Mouse (Mus musculus) kidney, embryonic 16.5 days (tissue): ENCODE measurements around the gene Pex5. TPM values are rescaled to one million over a fixed set of nuclear protein-coding genes. Genes with fewer than 3 reads are reported as not detected.

ENCODE experiments used
- ATAC-seq: fragments of 200-750 bp; cut with Nextera tagmentation; 2 replicates; pipeline ENCODE4 v1.8.0; 2017; ENCODE audit warnings: moderate TSS enrichment; ENCODE audit not compliant: low FRiP score, low TSS enrichment
- H3K27ac ChIP-seq: fragments of 300-500 bp; sonication (generic); 2 replicates; pipeline ENCODE4 v1.5.1; 2014; ENCODE audit warnings: low read length
- H3K27me3 ChIP-seq: fragments of 300-500 bp; sonication (generic); 2 replicates; pipeline ENCODE4 v1.6.1; 2014; ENCODE audit warnings: low read length, control low read depth, mixed read lengths; ENCODE audit not compliant: insufficient read depth
- H3K36me3 ChIP-seq: fragments of 300-500 bp; sonication (generic); 2 replicates; pipeline ENCODE4 v1.6.1; 2014; ENCODE audit warnings: low read length, control low read depth, mixed read lengths; ENCODE audit not compliant: insufficient read depth
- H3K4me1 ChIP-seq: fragments of 300-500 bp; sonication (generic); 2 replicates; pipeline ENCODE4 v1.6.1; 2014; ENCODE audit warnings: low read length, control low read depth, mixed read lengths; ENCODE audit not compliant: insufficient read depth
- H3K4me2 ChIP-seq: fragments of 300-500 bp; sonication (generic); replicated peaks from 2 replicates; pipeline ENCODE4 v1.6.1; 2014; ENCODE audit warnings: low read depth, low read length
- H3K4me3 ChIP-seq: fragments of 300-500 bp; sonication (generic); 2 replicates; pipeline ENCODE4 v1.5.1; 2014; ENCODE audit warnings: mild to moderate bottlenecking, low read length
- H3K9ac ChIP-seq: fragments of 300-500 bp; sonication (generic); replicated peaks from 2 replicates; pipeline ENCODE4 v1.6.1; 2014; ENCODE audit warnings: low read length
- H3K9me3 ChIP-seq: fragments of 300-500 bp; sonication (generic); 2 replicates; pipeline ENCODE4 v1.6.1; 2016; ENCODE audit warnings: low read length, control low read depth
- WGBS: fragments of 180-500 bp; shearing (Covaris S2); extraction: QIAGEN DNeasy Blood & Tissue Kit; methylation state at CpG from one replicate; pipeline ENCODE4 v1.1.7; 2014; 5-methylcytosine and 5-hydroxymethylcytosine counted together
- polyA plus RNA-seq: library from polyadenylated mRNA; unstranded; fragments of >200 nt; fragmentation: Nextera tagmentation; extraction: Ambion mirVana; gene quantifications from 2 replicates; pipeline ENCODE4 v1.2.1, GENCODE M21; 2015

Gene Pex5
- 50.1 and 56.1 TPM in 2 replicates for polyA plus RNA-seq

DNA sequence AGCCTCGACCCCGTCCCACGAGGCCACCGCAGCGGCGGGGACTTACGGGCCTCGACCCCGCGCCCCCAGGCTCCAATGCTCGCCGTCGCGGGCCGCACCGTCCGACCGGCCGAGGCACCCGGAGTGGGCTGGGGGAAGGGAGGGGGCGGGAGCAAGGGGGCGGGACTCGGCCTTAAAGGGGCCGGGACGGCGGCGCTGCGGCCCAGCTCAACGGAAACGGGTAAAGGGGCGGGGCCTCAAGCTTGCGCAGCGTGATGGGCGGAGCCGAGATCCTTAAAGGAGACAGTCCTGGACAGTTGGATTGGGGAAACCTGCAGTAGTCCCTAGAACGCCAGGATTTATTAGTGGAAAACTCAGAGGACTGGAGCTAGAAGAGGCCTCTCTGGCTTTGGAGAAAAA lies at the start of gene Pex5:
Pex5 (minus strand) TSS at position 141 of the 399 bp plus-strand sequence.
- Histone ChIP-seq H3K4me2 (peak within 1 kb of the TSS; percentile 85), H3K9me3 (no peaks in the 10 kb centered on the region), H3K4me1 (peaks cover 9% of the 10 kb centered on the region; the same call in 1 of the 2 replicates), H3K9ac (peak within 1 kb of the TSS; percentile 84), H3K36me3 (0 out of 2 replicates have a peak, but pooled peaks cover 3% of the 10 kb centered on the region), H3K27ac (peak within 1 kb of the TSS; percentile 89), H3K4me3 (peak within 1 kb of the TSS; percentile 78), H3K27me3 (no peaks in the 10 kb centered on the region)
- WGBS: 0% methylated on average over 26 of the region's 36 CpGs
- ATAC-seq: peak; percentile 95

DNA sequence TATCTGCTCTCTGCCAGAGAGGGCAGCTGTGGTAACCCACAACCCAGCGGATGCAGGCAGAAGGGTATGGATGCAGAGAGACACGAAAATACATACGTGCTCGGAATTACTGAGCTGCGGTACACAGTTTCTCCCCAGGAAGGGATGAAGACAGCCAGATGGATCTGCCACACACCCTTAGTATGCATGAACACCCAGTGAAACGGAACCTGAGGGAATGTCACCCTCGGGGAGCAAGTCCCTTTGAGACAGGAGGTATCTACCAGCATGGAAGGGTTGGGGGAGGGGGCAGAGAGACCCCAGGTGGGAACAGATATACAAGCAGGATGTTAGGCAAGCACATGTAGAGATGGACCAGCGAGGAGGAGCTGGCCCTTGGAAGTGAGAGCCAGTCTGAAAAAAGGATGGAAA lies 49.0 kb upstream of the Pex5 start:
- no peak for ATAC-seq

DNA sequence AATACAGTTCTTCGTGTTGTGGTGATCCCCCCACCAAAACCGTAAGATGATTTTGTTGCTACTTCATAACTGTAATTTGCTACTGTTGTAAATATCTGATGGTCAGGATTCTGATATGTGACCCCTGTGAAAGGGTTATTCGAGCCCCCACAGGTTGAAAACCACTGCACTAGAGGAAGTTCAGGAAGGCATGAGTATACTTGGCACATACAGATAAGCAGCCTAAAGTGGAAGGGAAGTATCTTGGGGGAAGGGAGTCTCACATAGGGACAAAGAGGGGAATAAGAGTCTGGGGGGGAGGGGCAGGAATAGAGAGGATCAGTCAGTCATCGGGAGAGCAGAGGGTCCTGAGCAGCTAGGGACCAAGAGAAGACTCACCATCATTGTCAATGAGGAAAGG lies 44.5 kb upstream of the Pex5 start:
- 0 out of 2 replicates have a peak, but pooled peaks cover 4% of the 10 kb centered on the region for H3K4me1 ChIP-seq
- no peak overlapping the region for H3K9ac ChIP-seq
- 91% methylated on average over 4 of the region's 4 CpGs for WGBS
- no peak overlapping the region for H3K4me2 ChIP-seq
- no peak overlapping the region for H3K4me3 ChIP-seq
- H3K36me3 ChIP-seq: no peaks in the 10 kb centered on the region
- no peaks in the 10 kb centered on the region for H3K27me3 ChIP-seq
- H3K9me3 ChIP-seq: no peaks in the 10 kb centered on the region
- H3K27ac ChIP-seq: no peak overlapping the region
- no peak for ATAC-seq

More for the DNA sequence above, 49.0 kb upstream of the Pex5 start:
- Histone ChIP-seq H3K27ac (no peak overlapping the region), H3K4me1 (peaks cover 13% of the 10 kb centered on the region), H3K9ac (no peak overlapping the region), H3K9me3 (no peaks in the 10 kb centered on the region), H3K27me3 (no peaks in the 10 kb centered on the region), H3K36me3 (no peaks in the 10 kb centered on the region), H3K4me2 (peak overlapping the region; percentile 79), H3K4me3 (peak overlapping the region; percentile 52)
- WGBS: 28% methylated on average over 8 of the region's 8 CpGs

DNA sequence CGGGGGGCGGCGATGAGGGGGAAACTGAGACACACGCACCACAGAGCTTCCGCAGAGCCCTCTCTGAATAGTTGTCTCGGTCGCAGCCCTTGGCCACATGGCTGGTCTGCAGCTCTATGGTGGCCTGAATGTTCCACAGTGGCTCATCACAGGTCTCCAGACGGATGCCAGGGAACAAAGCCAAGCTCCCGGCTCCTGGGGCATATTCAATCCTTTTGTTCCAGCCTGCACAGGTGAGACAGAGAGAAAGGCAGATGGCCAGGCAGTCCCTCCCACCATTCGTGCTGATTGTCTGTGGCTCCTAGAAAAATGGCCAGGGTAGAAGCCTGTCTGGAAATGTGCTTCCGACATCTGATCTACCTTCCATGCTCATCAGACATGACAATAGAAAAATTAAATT lies 43.6 kb upstream of the Pex5 start:
- 86% methylated on average over 11 of the region's 11 CpGs for WGBS
- Histone ChIP-seq H3K27ac (no peak overlapping the region), H3K4me1 (no peaks in the 10 kb centered on the region), H3K9me3 (no peaks in the 10 kb centered on the region), H3K9ac (no peak overlapping the region), H3K4me3 (no peak overlapping the region), H3K36me3 (no peaks in the 10 kb centered on the region), H3K4me2 (no peak overlapping the region), H3K27me3 (no peaks in the 10 kb centered on the region)
- no peak for ATAC-seq

DNA sequence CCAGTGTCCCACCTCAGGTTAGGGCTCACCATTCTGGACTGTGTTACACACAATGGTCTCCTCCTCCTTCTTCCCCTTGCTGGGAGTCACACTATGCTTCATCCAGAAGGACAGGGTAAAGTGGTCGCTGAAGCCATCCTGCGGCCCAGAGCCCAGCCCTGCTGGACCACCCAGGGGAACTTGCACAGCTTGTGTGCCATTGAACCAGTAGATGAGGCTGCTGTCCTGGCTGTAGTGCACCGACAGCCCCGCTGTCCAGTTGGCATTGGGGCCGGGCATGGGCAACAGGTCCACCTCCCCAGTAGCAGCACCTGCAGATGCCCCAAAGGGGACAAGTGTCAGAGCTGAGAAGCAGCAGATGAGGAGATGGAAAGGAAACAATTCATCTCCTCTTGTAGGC lies 43.0 kb upstream of the Pex5 start:
- Histone ChIP-seq H3K9me3 (no peaks in the 10 kb centered on the region), H3K36me3 (no peaks in the 10 kb centered on the region), H3K4me2 (no peak overlapping the region), H3K9ac (no peak overlapping the region), H3K4me1 (no peaks in the 10 kb centered on the region), H3K27ac (no peak overlapping the region), H3K27me3 (no peaks in the 10 kb centered on the region), H3K4me3 (no peak overlapping the region)
- ATAC-seq: no peak
- WGBS: 87% methylated on average over 5 of the region's 5 CpGs

DNA sequence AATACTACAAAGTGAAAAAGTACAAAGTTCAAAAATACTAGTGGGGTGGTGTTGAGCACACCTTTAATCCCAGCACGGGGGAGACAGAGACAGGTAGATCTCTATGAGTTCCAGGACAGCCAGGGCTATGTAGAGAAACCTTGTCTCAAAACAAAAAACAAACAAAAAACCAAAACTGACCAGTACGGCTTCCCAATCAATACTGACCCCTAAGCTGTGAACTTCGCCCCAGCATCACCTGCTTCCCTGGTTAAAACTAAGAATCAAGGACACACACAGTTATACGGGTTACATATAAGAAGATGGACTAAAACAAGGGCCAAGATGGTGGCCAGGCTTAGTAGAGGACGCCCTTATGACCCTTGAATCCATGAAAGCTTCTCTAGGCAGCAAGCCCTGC lies 41.4 kb upstream of the Pex5 start:
- no peak for ATAC-seq

DNA sequence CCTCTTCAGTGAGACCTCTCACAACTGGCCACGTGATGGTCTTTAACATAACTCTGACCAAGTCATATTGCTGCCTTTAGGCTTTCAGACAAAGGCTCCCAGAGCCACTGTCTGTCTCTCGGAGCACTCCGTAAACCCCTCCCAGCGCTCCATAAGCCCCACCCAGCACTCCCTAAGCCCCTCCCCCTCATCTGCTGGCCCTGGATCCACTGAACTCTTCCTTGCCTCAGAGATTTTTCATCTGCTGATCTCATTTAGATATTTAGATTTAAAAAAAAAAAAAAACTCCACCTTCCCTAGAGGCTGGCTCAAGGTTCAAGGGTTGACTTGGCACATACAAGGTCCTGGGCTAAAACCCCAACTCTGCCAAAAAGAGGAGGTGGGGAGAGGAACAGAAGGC lies 38.9 kb upstream of the Pex5 start:
- no peaks in the 10 kb centered on the region for H3K9me3 ChIP-seq
- H3K9ac ChIP-seq: no peak overlapping the region
- H3K27me3 ChIP-seq: no peaks in the 10 kb centered on the region
- WGBS: 57% methylated on average over 4 of the region's 4 CpGs
- H3K27ac ChIP-seq: no peak overlapping the region
- H3K36me3 ChIP-seq: no peaks in the 10 kb centered on the region
- H3K4me1 ChIP-seq: no peaks in the 10 kb centered on the region
- no peak for ATAC-seq
- no peak overlapping the region for H3K4me2 ChIP-seq
- no peak overlapping the region for H3K4me3 ChIP-seq

More for the DNA sequence above, 41.4 kb upstream of the Pex5 start:
- H3K9ac ChIP-seq: no peak overlapping the region
- H3K36me3 ChIP-seq: no peaks in the 10 kb centered on the region
- no peak overlapping the region for H3K4me2 ChIP-seq
- no peak overlapping the region for H3K27ac ChIP-seq
- H3K4me3 ChIP-seq: no peak overlapping the region
- no peaks in the 10 kb centered on the region for H3K9me3 ChIP-seq
- H3K27me3 ChIP-seq: no peaks in the 10 kb centered on the region
- 87% methylated on average over 5 of the region's 5 CpGs for WGBS
- H3K4me1 ChIP-seq: no peaks in the 10 kb centered on the region

DNA sequence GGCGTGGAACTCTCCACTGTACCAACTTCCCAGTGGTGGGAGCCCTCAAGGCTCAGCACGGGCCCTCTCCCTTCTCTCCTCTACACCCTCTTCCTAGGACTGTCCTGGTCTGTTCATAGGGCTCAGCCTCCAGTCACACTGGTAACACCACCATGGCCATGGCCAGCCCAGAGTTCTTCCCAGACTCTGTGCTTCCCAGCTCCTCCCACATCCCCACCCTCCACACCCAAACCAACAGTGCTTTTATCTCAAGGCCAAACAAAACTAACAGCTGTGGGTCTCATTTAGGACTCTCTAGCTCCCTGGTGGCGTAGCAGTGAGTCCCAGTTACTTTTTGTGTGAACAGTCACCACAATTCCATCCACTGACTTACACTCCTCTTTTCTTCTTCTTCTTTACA lies 37.1 kb upstream of the Pex5 start:
- no peak overlapping the region for H3K4me2 ChIP-seq
- WGBS: 74% methylated on average over 3 of the region's 3 CpGs
- H3K27ac ChIP-seq: no peak overlapping the region
- no peak overlapping the region for H3K4me3 ChIP-seq
- H3K36me3 ChIP-seq: no peaks in the 10 kb centered on the region
- 0 out of 2 replicates have a peak, but pooled peaks have one; percentile 25 for ATAC-seq
- H3K27me3 ChIP-seq: no peaks in the 10 kb centered on the region
- no peaks in the 10 kb centered on the region for H3K9me3 ChIP-seq
- no peak overlapping the region for H3K9ac ChIP-seq
- H3K4me1 ChIP-seq: no peaks in the 10 kb centered on the region

DNA sequence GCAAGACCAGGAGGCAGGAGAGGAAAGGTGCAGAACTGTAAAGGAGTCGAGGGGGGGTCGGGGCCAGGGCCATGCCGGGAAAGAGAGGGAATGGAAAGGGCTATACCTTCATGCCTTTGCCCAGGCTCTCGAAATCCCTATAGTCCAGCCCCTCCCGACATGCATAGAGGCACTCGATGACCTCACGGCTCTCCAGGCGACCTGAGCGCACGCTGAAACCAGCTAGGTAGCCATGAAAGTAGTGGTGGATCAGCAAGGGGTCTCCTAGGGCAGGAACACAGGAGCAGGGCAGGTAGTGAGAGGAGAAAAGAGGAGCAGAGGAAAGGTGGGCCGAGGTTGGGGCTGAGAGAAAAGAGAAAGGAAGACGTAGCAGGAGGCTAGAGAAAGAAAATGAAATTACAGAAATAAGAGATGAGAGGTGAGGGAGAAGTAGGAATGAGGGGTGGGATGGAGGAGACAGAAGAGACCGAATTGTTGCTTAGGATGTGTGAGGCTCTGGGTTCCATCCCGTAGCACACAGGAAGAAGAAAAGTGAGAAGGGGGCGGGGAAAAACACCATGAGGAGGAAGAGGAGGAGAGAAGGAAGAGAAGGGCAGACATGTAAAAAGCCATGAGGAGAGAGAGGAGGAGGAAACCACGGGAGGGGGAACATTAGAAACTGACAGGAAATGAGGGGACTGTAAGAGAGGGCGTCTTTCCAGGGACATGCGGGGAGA lies 35.0 kb upstream of the Pex5 start:
- Histone ChIP-seq H3K4me3 (no peak overlapping the region), H3K36me3 (no peaks in the 10 kb centered on the region), H3K9ac (no peak overlapping the region), H3K4me1 (no peaks in the 10 kb centered on the region), H3K9me3 (no peaks in the 10 kb centered on the region), H3K27me3 (no peaks in the 10 kb centered on the region), H3K4me2 (no peak overlapping the region), H3K27ac (no peak overlapping the region)
- no peak for ATAC-seq
- WGBS: 83% methylated on average over 18 of the region's 18 CpGs

DNA sequence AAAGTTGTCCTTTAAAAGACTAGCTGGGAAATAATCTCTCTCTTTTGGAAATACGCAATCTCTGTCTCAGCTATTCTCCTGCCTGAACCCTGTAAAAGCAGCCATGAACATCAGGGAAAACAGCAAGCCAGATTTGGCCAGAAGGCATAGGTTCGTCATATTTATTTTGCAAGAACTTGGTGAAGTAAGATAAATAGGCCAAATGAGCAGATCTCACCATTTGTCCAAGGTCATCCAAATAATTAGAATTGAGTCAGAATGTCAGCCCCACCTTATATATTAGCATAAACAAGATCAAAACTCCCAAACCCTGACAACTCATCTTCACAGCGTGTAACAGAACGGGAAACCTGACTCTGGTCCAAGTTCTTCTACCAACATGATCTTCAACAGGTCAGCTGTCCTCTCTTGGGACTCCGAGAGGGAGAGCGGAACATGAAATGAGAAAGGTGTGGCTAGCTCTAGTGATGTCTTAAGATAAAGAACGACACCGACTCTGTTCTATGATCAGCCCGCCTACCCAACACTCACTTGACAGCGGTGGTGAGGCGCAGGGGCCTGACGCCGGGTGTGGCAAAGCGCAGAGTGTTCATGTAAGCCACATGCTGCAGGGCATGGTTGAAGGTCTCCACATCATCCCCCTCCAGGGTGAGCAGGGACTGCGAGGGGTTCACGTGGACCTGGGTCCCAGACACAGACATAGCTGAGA lies 34.2 kb upstream of the Pex5 start:
- Histone ChIP-seq H3K4me2 (no peak overlapping the region), H3K36me3 (no peaks in the 10 kb centered on the region), H3K9ac (no peak overlapping the region), H3K9me3 (no peaks in the 10 kb centered on the region), H3K27me3 (no peaks in the 10 kb centered on the region), H3K4me3 (no peak overlapping the region), H3K27ac (no peak overlapping the region), H3K4me1 (no peaks in the 10 kb centered on the region)
- 95% methylated on average over 16 of the region's 16 CpGs for WGBS
- no peak for ATAC-seq
